Mouse (Mus musculus): Measurements from ENCODE around the gene Dyrk4.

DNA sequence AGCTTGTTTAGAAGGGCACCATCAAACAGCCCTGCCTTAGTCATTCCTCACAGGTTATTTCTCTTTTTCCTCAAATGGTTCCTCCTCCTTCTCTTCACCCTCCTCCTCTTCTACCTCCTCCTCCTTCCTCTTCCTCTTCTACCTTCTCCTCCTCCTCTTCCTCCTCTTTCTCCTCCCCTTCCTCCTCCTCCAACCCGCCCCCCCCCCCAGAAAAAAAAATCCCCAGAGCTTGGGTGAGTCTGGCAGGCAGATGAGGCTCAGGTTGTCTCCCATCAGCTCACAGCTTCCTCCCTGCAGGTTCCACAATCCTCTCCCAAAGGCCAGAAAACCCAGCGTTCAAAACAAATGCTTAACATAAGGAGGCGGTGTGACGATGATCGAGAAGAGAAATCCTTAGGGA, 14.3 kb downstream of the Dyrk4 start:
- TF ChIP-seq CTCF (IDR thresholded peaks at IDR 0.05) = no peak
- TF ChIP-seq EP300 (IDR thresholded peaks at IDR 0.05) = no peak
